Mouse (Mus musculus): ENCODE measurements at regions not wholly inside any gene's neighbourhood (a gene's known extent, or its start where the extent isn't known, plus 50 kb on each side); places are given as distances from the start of the nearest gene placed in this dataset.

DNA sequence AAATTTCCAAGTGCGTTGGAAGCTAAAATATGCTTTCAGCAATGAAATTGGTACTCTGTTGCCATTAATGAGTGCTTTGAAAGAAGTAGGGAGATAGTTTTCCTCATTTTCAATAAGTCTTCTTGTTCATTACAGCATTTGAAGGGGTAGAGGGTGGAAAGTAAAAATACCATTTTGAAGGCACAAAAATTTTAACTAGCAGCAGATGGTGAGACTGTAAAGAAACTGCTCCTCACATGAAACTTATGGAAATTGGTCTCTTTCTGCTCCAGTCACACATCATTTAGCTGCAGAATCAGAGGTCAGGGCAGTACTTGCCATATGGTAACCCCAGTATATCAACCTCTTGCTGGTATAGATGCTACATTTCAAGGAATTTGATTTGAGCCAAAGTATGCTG, 414.1 kb downstream of the Chl1 start:
- ATAC-seq (ENCODE audit: low read depth), result no peak
- H3K4me1 ChIP-seq (replicated peaks), result no peaks in the 10 kb centered on the region
- WGBS (ENCODE audit: insufficient replicate concordance), result 67% methylated on average over 1 of the region's 1 CpGs

DNA sequence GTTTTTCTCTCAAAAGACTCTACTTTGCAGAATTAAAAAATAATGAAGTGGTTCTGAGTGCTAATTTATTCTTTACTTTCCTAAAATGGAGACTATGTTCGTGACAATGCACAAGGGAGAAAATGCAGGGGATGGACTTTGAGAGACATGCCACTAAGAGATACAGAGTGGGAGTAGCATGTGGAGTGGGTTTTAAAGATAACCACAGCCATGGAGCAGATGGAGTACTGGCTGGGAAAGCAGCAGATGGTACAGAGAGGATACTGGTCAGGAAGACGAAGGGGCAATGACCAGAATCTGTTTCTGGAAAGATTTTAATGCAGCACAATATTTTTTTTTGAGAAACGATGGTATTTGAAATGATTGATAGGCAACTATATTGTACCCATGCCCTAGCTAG, 416.7 kb downstream of the Chl1 start:
- no peaks in the 10 kb centered on the region for H3K9me3 ChIP-seq (replicated peaks)
- H3K4me1 ChIP-seq (replicated peaks), result no peaks in the 10 kb centered on the region
- H3K27me3 ChIP-seq, result no peaks in the 10 kb centered on the region
- no peak for DNase-seq
- ATAC-seq (ENCODE audit: low read depth), result no peak
- no peak overlapping the region for H3K4me2 ChIP-seq
- no peaks in the 10 kb centered on the region for H3K36me3 ChIP-seq
- H3K27ac ChIP-seq, result no peak overlapping the region
- no peak overlapping the region for H3K4me3 ChIP-seq (replicated peaks)
- H3K9ac ChIP-seq, result no peak overlapping the region
- 45% methylated on average over 3 of the region's 3 CpGs for WGBS (ENCODE audit: insufficient replicate concordance)

More for the DNA sequence above, 414.1 kb downstream of the Chl1 start:
- Histone ChIP-seq H3K9me3 (replicated peaks) (no peaks in the 10 kb centered on the region), H3K36me3 (no peaks in the 10 kb centered on the region), H3K9ac (no peak overlapping the region), H3K27ac (no peak overlapping the region), H3K4me3 (replicated peaks) (no peak overlapping the region), H3K27me3 (no peaks in the 10 kb centered on the region), H3K4me2 (no peak overlapping the region)
- DNase-seq, result no peak

DNA sequence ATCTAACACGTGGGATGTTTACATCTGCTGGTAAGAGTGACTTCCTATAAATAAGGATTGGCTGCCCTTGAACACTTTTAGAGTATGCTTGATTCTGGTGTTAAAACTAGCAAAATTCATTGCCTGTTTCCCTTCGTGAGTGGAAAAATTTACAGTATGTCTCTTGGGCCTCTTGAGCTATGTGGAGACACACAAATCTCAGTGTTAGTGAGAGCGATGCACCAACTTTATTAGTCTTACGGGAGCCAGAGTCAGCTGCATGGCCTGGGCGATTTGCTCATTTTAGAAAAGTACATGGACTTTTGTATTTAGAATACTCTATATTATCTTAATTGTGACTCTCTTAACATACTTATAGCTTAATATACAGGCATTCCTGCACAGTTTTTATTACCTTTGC, 430.0 kb downstream of the Chl1 start:
- no peak overlapping the region for H3K4me2 ChIP-seq
- H3K4me3 ChIP-seq (replicated peaks), result no peak overlapping the region
- H3K36me3 ChIP-seq, result no peaks in the 10 kb centered on the region
- H3K27me3 ChIP-seq, result no peaks in the 10 kb centered on the region
- no peak overlapping the region for H3K27ac ChIP-seq
- no peaks in the 10 kb centered on the region for H3K4me1 ChIP-seq (replicated peaks)
- 58% methylated on average over 5 of the region's 5 CpGs for WGBS (ENCODE audit: insufficient replicate concordance)
- no peak overlapping the region for H3K9ac ChIP-seq
- no peak for DNase-seq
- no peak for ATAC-seq (ENCODE audit: low read depth)
- no peaks in the 10 kb centered on the region for H3K9me3 ChIP-seq (replicated peaks)

- Histone ChIP-seq H3K4me1 (replicated peaks) (no peaks in the 10 kb centered on the region), H3K9me3 (replicated peaks) (no peaks in the 10 kb centered on the region), H3K4me3 (replicated peaks) (no peak overlapping the region), H3K4me2 (no peak overlapping the region), H3K9ac (no peak overlapping the region), H3K36me3 (no peaks in the 10 kb centered on the region), H3K27ac (no peak overlapping the region), H3K27me3 (no peaks in the 10 kb centered on the region)
- ATAC-seq (ENCODE audit: low read depth) (no peak), DNase-seq (no peak)
- WGBS (ENCODE audit: insufficient replicate concordance), result 38% methylated on average over 2 of the region's 2 CpGs
Measured at GRCm38 (mm10) chr6:103944361-103944760, 434.0 kb downstream of the Chl1 start.

- no peak overlapping the region for H3K4me2 ChIP-seq
- no peak overlapping the region for H3K27ac ChIP-seq
- 58% methylated on average over 3 of the region's 3 CpGs for WGBS (ENCODE audit: insufficient replicate concordance)
- H3K9ac ChIP-seq, result no peak overlapping the region
- ATAC-seq (ENCODE audit: low read depth) (no peak), DNase-seq (no peak)
- H3K27me3 ChIP-seq, result no peaks in the 10 kb centered on the region
- no peaks in the 10 kb centered on the region for H3K4me1 ChIP-seq (replicated peaks)
- no peak overlapping the region for H3K4me3 ChIP-seq (replicated peaks)
- no peaks in the 10 kb centered on the region for H3K36me3 ChIP-seq
- H3K9me3 ChIP-seq (replicated peaks), result no peaks in the 10 kb centered on the region
Measured at GRCm38 (mm10) chr6:103947474-103947873, 437.1 kb downstream of the Chl1 start.

DNA sequence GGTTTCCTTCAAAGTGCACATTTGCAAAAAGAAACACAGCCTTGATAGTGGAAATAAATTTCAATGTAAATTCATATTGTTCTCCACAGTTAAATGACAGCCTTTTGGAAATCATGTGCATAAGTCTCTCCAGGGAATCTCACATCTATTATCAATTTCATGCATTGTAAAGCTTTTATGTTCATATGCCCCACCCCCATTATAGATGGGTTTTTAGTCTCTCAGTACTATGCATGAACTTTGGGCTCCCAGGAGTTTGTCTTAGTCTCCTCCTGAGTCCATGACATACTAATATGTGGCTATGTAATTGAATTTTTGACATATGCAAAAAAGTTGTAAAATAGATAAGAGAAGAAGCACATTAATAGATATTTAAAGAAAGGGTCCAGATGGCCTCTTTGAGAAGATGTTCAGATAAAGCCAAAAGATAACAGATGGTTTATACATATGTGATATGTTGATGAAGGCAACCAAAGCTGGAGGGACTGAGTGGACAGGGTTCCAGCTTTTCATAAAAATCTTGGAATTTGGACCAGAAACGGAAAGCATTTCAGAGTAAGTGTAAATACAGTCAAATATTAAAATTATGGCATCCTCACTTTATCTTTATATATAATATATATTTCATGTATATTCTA, 442.9 kb downstream of the Chl1 start:
- no peak overlapping the region for H3K9ac ChIP-seq
- H3K27ac ChIP-seq, result no peak overlapping the region
- no peaks in the 10 kb centered on the region for H3K4me1 ChIP-seq (replicated peaks)
- ATAC-seq (ENCODE audit: low read depth), result no peak
- 52% methylated on average over 1 of the region's 1 CpGs for WGBS (ENCODE audit: insufficient replicate concordance)
- no peak overlapping the region for H3K4me2 ChIP-seq
- H3K27me3 ChIP-seq, result no peaks in the 10 kb centered on the region
- H3K4me3 ChIP-seq (replicated peaks), result no peak overlapping the region
- no peak for DNase-seq
- no peaks in the 10 kb centered on the region for H3K9me3 ChIP-seq (replicated peaks)
- H3K36me3 ChIP-seq, result no peaks in the 10 kb centered on the region

DNA sequence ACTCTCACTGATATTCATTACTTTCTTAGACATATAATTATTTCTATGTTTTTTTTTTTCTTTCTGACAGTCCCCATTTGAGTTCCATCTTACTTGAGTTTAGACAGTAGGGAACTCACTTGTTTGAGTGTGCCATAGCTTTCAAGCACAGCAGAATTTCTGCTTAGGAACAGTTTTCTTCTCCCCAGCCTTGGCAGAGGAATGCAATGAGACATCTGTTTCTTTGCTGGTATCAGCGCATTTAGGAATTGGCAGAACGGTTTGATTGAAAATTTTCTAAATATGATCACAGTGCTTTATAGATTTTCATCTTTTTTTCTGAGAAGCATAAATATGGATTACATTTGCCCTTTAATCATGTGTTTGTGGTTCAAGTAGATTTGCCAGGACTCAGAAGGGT, 448.6 kb downstream of the Chl1 start:
- H3K36me3 ChIP-seq, result no peaks in the 10 kb centered on the region
- H3K4me2 ChIP-seq, result no peak overlapping the region
- H3K4me3 ChIP-seq (replicated peaks), result no peak overlapping the region
- H3K27ac ChIP-seq, result no peak overlapping the region
- H3K9me3 ChIP-seq (replicated peaks), result no peaks in the 10 kb centered on the region
- DNase-seq, result no peak
- 78% methylated on average over 2 of the region's 2 CpGs for WGBS (ENCODE audit: insufficient replicate concordance)
- no peak for ATAC-seq (ENCODE audit: low read depth)
- no peaks in the 10 kb centered on the region for H3K27me3 ChIP-seq
- H3K4me1 ChIP-seq (replicated peaks), result no peaks in the 10 kb centered on the region
- H3K9ac ChIP-seq, result no peak overlapping the region

GRCm38 (mm10) chr6:103967811-103968420, 457.5 kb downstream of the Chl1 start:
- Histone ChIP-seq H3K36me3 (no peaks in the 10 kb centered on the region), H3K4me1 (replicated peaks) (no peaks in the 10 kb centered on the region), H3K9me3 (replicated peaks) (no peaks in the 10 kb centered on the region), H3K4me3 (replicated peaks) (no peak overlapping the region), H3K27ac (no peak overlapping the region), H3K9ac (no peak overlapping the region), H3K27me3 (no peaks in the 10 kb centered on the region), H3K4me2 (no peak overlapping the region)
- ATAC-seq (ENCODE audit: low read depth) (no peak), DNase-seq (no peak)
- WGBS (ENCODE audit: insufficient replicate concordance), result 75% methylated on average over 1 of the region's 1 CpGs

- H3K9me3 ChIP-seq (replicated peaks), result no peaks in the 10 kb centered on the region
- H3K9ac ChIP-seq, result no peak overlapping the region
- ATAC-seq (ENCODE audit: low read depth) (no peak), DNase-seq (no peak)
- H3K4me3 ChIP-seq (replicated peaks), result no peak overlapping the region
- no peak overlapping the region for H3K27ac ChIP-seq
- no peaks in the 10 kb centered on the region for H3K4me1 ChIP-seq (replicated peaks)
- 68% methylated on average over 1 of the region's 1 CpGs for WGBS (ENCODE audit: insufficient replicate concordance)
- no peaks in the 10 kb centered on the region for H3K36me3 ChIP-seq
- H3K4me2 ChIP-seq, result no peak overlapping the region
- no peaks in the 10 kb centered on the region for H3K27me3 ChIP-seq
Measured at GRCm38 (mm10) chr6:103999186-103999585, 488.8 kb downstream of the Chl1 start.

- no peaks in the 10 kb centered on the region for H3K4me1 ChIP-seq (replicated peaks)
- no peak overlapping the region for H3K27ac ChIP-seq
- no peaks in the 10 kb centered on the region for H3K27me3 ChIP-seq
- H3K9me3 ChIP-seq (replicated peaks), result no peaks in the 10 kb centered on the region
- DNase-seq, result no peak
- no peaks in the 10 kb centered on the region for H3K36me3 ChIP-seq
- H3K4me2 ChIP-seq, result no peak overlapping the region
- no peak overlapping the region for H3K4me3 ChIP-seq (replicated peaks)
- WGBS (ENCODE audit: insufficient replicate concordance), result 11% methylated on average over 9 of the region's 9 CpGs
- no peak for ATAC-seq (ENCODE audit: low read depth)
- H3K9ac ChIP-seq, result no peak overlapping the region
Measured at GRCm38 (mm10) chr6:104028439-104029091, 464.0 kb upstream of the Cntn6 start.

DNA sequence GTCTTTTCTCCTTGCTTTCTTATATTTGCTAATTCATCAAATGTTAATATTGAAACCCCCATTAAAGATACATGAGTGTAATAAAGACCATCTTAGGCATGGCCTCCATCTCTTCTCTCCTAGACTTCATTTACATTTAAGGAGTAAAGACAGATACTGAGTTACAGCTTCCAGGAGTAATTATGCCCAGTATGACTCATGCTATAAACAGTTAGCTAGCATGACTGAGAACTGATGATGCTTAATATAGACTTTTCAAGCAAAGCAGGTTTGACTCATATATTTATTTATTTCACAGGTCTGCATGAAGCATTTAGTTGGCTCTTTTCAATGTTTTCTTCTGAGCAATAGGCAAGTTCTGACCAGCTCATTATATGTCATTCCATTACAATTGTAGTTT, 453.7 kb upstream of the Cntn6 start:
- H3K27ac ChIP-seq, result no peak overlapping the region
- H3K27me3 ChIP-seq, result no peaks in the 10 kb centered on the region
- no peaks in the 10 kb centered on the region for H3K9me3 ChIP-seq (replicated peaks)
- DNase-seq, result no peak
- H3K36me3 ChIP-seq, result no peaks in the 10 kb centered on the region
- H3K9ac ChIP-seq, result no peak overlapping the region
- no peaks in the 10 kb centered on the region for H3K4me1 ChIP-seq (replicated peaks)
- H3K4me2 ChIP-seq, result no peak overlapping the region
- no peak overlapping the region for H3K4me3 ChIP-seq (replicated peaks)
- no peak for ATAC-seq (ENCODE audit: low read depth)

DNA sequence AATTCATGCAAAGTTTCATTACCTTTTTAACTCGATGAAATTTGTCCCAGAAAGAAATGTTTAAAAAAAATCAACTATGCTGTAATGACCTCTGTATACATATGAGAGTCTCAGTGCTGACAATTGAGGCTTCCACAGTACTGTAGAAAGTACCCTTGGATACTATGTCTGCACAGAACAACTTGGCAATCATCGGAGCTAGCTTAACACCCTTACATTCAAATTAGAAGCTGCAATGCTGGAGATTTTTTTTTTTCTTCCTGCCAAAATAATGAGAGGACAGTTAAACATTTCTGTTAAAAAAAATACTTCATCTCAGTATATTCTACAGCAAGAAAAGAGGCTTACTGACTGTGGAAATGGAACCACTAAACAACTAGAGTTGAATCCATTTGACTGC, 452.1 kb upstream of the Cntn6 start:
- Histone ChIP-seq H3K9ac (no peak overlapping the region), H3K9me3 (replicated peaks) (no peaks in the 10 kb centered on the region), H3K4me1 (replicated peaks) (no peaks in the 10 kb centered on the region), H3K4me3 (replicated peaks) (no peak overlapping the region), H3K27ac (no peak overlapping the region), H3K27me3 (no peaks in the 10 kb centered on the region), H3K4me2 (no peak overlapping the region), H3K36me3 (no peaks in the 10 kb centered on the region)
- 64% methylated on average over 2 of the region's 2 CpGs for WGBS (ENCODE audit: insufficient replicate concordance)
- ATAC-seq (ENCODE audit: low read depth) (no peak), DNase-seq (no peak)

Data from liver, embryonic 13.5 days (tissue).